Mouse (Mus musculus) liver, embryonic 14.5 days (tissue): Measurements from ENCODE around the gene Dnajc4. TPM values are rescaled to one million over a fixed set of nuclear protein-coding genes. Genes with fewer than 3 reads are reported as not detected.
A peak's percentile ranks its signal among the peaks of the same experiment; 100 is the strongest.

Experiments
- ATAC-seq: fragments of 200-750 bp; cut with Nextera tagmentation; 2 replicates; pipeline ENCODE4 v1.8.0; 2017; ENCODE audit warnings: moderate number of reproducible peaks, mild to moderate bottlenecking, moderate library complexity; ENCODE audit not compliant: insufficient read depth
- DNase-seq, 3 experiments: peaks; one replicate each; pipeline ENCODE4 v3.0.0-alpha.2; 2012 to 2013; ENCODE audit warnings: low read depth in 3 of 3, low spot score in 3 of 3
- H3K27ac ChIP-seq: fragments of 300-500 bp; sonication (generic); 2 replicates; pipeline ENCODE4 v1.5.1; 2014; ENCODE audit warnings: moderate library complexity, mild to moderate bottlenecking, control low read depth, inconsistent platforms
- H3K27me3 ChIP-seq: fragments of 300-500 bp; sonication (generic); 2 replicates; pipeline ENCODE4 v1.6.1; 2014; ENCODE audit warnings: mild to moderate bottlenecking, low read length, moderate library complexity; ENCODE audit not compliant: control insufficient read depth, insufficient read depth
- H3K36me3 ChIP-seq: fragments of 300-500 bp; sonication (generic); replicated peaks from 2 replicates; pipeline ENCODE4 v1.6.1; 2014; ENCODE audit warnings: low read depth; ENCODE audit not compliant: control insufficient read depth, insufficient read depth
- H3K4me1 ChIP-seq, 2 experiments: fragments of 200-500 bp in 1 of 2; fragments of 300-500 bp in 1 of 2; sonication (generic) in 1 of 2; replicated peaks; 2 replicates each; pipeline ENCODE4 v1.6.1; 2012 to 2014; ENCODE audit warnings: antibody characterized with exemption in 1 of 2, inconsistent platforms in 1 of 2, low read length in 1 of 2; ENCODE audit not compliant: control insufficient read depth in 2 of 2, insufficient read depth in 2 of 2
- H3K4me2 ChIP-seq: fragments of 300-500 bp; sonication (generic); 2 replicates; pipeline ENCODE4 v1.6.1; 2014; ENCODE audit warnings: low read depth, mild to moderate bottlenecking, control low read depth, moderate library complexity
- H3K4me3 ChIP-seq, 2 experiments: fragments of 200-500 bp in 1 of 2; fragments of 300-500 bp in 1 of 2; sonication (generic) in 1 of 2; 2 replicates each; pipeline ENCODE4 v1.5.1; 2012 to 2014; ENCODE audit warnings: low read depth in 2 of 2, low read length in 2 of 2, mild to moderate bottlenecking in 2 of 2, control low read depth in 1 of 2, inconsistent platforms in 1 of 2, moderate library complexity in 1 of 2; ENCODE audit not compliant: insufficient read depth in 1 of 2
- H3K9ac ChIP-seq: fragments of 300-500 bp; sonication (generic); replicated peaks from 2 replicates; pipeline ENCODE4 v1.6.1; 2014; ENCODE audit warnings: mild to moderate bottlenecking, control low read depth, moderate library complexity
- H3K9me3 ChIP-seq: fragments of 300-500 bp; sonication (generic); 2 replicates; pipeline ENCODE4 v1.6.1; 2016; ENCODE audit warnings: low read length, mixed read lengths; ENCODE audit not compliant: control insufficient read depth
- CTCF ChIP-seq: IDR thresholded peaks from 2 replicates; pipeline ENCODE4 v1.5.1; 2016; ENCODE audit warnings: antibody characterized with exemption, low read depth, control low read depth
- EP300 ChIP-seq: IDR thresholded peaks from 2 replicates; pipeline ENCODE4 v1.6.1; 2016; ENCODE audit warnings: antibody characterized with exemption, low read depth
- WGBS: fragments of 180-500 bp; shearing (Covaris S2); extraction: QIAGEN DNeasy Blood & Tissue Kit; methylation state at CpG from one replicate; pipeline ENCODE4 v1.1.7; 2014; ENCODE audit not compliant: insufficient replicate concordance; 5-methylcytosine and 5-hydroxymethylcytosine counted together
- polyA plus RNA-seq, 2 experiments: library from polyadenylated mRNA; depleted of rRNA in 1 of 2; stranded (reverse) in 1 of 2; unstranded in 1 of 2; fragments of >200 nt; fragmentation: Nextera tagmentation in 1 of 2; extraction: Ambion mirVana in 1 of 2; gene quantifications; 2 replicates each; pipeline versions ENCODE4 v1.2.1 to v1.2.3; 2012 to 2014

The Dnajc4 gene
- polyA plus RNA-seq (2012; rRNA removed) (7.8 and 8.6 TPM in 2 replicates), polyA plus RNA-seq (2014; fragmentation: Nextera tagmentation; extraction: Ambion mirVana) (10.0 and 10.5 TPM in 2 replicates)

DNA sequence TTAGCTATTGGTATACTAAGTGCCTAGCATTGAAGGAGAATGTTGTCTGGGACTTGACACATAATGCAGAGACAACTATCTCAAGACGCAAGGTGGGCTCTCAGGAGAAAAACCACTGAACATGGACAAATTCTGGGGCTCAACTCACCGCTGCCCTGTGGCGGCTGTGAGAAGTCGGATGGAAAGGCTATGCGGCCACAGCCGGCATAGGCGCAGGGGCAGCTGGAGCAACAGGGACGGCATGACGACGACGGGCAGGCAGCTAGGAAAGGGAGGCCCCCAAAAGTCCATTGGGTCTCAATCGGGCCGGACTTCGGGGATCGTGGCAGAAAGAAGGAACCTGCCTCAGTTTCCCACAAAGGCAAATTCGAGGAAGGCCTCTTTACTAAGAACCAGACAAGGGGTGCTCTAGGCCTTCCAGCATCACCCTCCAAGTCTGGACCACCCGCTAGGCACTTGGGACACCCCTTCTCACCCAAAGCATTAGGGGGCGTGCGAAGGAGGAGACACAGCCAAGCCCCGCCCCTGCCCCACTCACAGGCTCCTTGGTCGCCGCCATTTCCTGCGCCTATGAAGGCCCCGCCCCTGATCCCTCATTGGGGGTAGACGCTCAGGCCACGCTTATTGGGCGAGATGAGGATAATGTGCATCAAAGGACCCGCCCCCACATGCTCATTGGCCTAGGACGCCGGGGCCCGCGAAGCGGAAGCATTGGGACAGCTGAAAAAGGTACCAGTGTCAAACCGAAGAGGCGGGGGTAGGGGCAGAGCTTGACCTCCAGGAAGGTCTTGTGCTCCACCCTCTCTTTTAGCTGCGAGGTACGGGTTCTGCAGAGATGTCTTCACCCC, at the start of gene Dnajc4:
TSS of gene Dnajc4 (minus strand) at position 562 of the 848 bp plus-strand sequence.
- H3K4me2 ChIP-seq, result peak within 1 kb of the TSS; percentile 99
- H3K36me3 ChIP-seq, result no peaks in the 10 kb centered on the region
- H3K9me3 ChIP-seq, result no peaks in the 10 kb centered on the region
- peaks cover 20 to 24% of the 10 kb centered on the region in 2 experiments for H3K4me1 ChIP-seq
- 2% methylated on average over 37 of the region's 37 CpGs for WGBS
- no peaks in the 10 kb centered on the region for H3K27me3 ChIP-seq
- DNase-seq, result peak; percentile 96 to 98 (median 97)
- H3K9ac ChIP-seq, result peak within 1 kb of the TSS; percentile 78
- peak; percentile 93 for ATAC-seq
- H3K27ac ChIP-seq, result peak within 1 kb of the TSS; percentile 63
- TF ChIP-seq CTCF (0 out of 2 replicates have a peak, but pooled peaks have one; percentile 28), EP300 (no peak)
- peak within 1 kb of the TSS; percentile 80 to 82 for H3K4me3 ChIP-seq

- Histone ChIP-seq H3K4me3 (peak overlapping the region; percentile 66 to 76; a peak in 2 of 4 replicates), H3K4me1 (peaks cover 18 to 28% of the 10 kb centered on the region in 2 experiments; a peak in 3 of 4 replicates), H3K36me3 (no peaks in the 10 kb centered on the region), H3K9me3 (no peaks in the 10 kb centered on the region), H3K27me3 (no peaks in the 10 kb centered on the region), H3K27ac (peak overlapping the region; percentile 81), H3K9ac (peak overlapping the region; percentile 86), H3K4me2 (peak overlapping the region; percentile 91)
- ATAC-seq, result no peak
- no peak for DNase-seq
- TF ChIP-seq CTCF, result no peak
- no peak for TF ChIP-seq EP300
- WGBS, result 89% methylated on average over 2 of the region's 2 CpGs
Observed at GRCm38 (mm10) chr19:7041171-7041570, 48.8 kb upstream of the Dnajc4 start.

- H3K9me3 ChIP-seq, result no peaks in the 10 kb centered on the region
- ATAC-seq (no peak), DNase-seq (no peak)
- WGBS, result 9% methylated on average over 13 of the region's 13 CpGs
- no peaks in the 10 kb centered on the region for H3K27me3 ChIP-seq
- peak overlapping the region; percentile 81 for H3K27ac ChIP-seq
- peak overlapping the region; percentile 91 for H3K4me2 ChIP-seq
- TF ChIP-seq EP300 (no peak), CTCF (no peak)
- H3K9ac ChIP-seq, result peak overlapping the region; percentile 86
- peak overlapping the region; percentile 66 to 76 for H3K4me3 ChIP-seq
- H3K36me3 ChIP-seq, result peaks cover under 1% of the 10 kb centered on the region; the same call in 1 of the 2 replicates
- H3K4me1 ChIP-seq, result peaks cover 18 to 28% of the 10 kb centered on the region in 2 experiments; a peak in 3 of 4 replicates
Observed at GRCm38 (mm10) chr19:7040637-7041130, 48.3 kb upstream of the Dnajc4 start.

DNA sequence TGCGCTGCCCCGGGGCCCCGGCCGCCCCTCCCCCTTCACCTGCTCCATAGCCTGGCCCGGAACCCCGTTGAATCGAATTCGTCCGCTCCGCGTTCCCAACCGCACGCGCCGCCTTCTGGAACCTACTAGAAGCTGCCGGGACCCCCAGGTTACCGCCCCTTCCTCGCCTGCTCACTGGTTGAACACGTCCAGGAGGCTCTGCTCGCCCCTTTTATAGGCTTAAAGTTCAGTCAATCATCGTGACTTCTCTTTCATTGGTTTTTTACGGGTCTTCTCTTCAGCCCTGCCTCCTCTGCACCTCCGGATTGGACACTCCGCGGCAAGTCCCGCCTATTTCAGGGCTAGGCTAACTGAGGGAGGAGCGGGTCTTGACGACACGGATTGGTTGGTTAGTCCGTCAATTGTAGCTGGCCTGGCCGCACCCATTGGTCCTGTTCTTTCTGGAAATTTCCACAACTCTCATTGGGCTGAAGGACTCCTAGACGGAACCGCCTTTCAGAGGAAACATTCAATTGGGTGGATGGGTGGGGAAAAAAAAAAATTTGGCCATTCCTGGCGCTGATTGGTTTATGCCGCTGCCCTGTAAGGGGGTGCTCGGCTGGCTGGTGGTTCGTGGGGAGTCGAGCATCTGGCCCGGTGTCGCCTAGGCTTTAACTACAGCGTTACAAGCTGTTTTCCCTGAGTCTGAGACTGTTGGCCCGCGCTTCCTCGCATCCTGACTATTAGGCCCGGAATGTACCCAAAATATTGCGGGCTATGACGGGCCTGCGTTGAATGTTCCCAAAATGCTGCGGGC, 47.7 kb upstream of the Dnajc4 start, which contains the start of gene Stip1:
TSS of gene Stip1 (minus strand) at position 127 of the 796 bp plus-strand sequence.
- Histone ChIP-seq H3K9me3 (no peaks in the 10 kb centered on the region), H3K4me2 (peak within 1 kb of the TSS; percentile 91), H3K27ac (peak within 1 kb of the TSS; percentile 81), H3K36me3 (peaks cover 6% of the 10 kb centered on the region), H3K4me1 (peaks cover 18 to 28% of the 10 kb centered on the region in 2 experiments; a peak in 3 of 4 replicates), H3K9ac (peak within 1 kb of the TSS; percentile 94), H3K4me3 (peak within 1 kb of the TSS; percentile 90 to 94), H3K27me3 (no peaks in the 10 kb centered on the region)
- peak; percentile 95 for ATAC-seq
- under 1% methylated on average over 49 of the region's 49 CpGs for WGBS
- DNase-seq, result peak; percentile 100
- TF ChIP-seq CTCF (peak; percentile 76), EP300 (no peak; the same call in 1 of the 2 replicates)
